Mouse (Mus musculus) layer of hippocampus, postnatal 36 days (tissue): ENCODE data around the gene Pax4. TPM values are rescaled to one million over a fixed set of nuclear protein-coding genes. Genes with fewer than 3 reads are reported as not detected.

Experiments used
- DNase-seq, 2 experiments: peaks; one replicate each; pipeline ENCODE4 v3.0.0; 2022
- total RNA-seq, 2 experiments: library from RNA; stranded (reverse); gene quantifications; 2 replicates each; pipeline ENCODE4 v1.2.3; 2021

The Pax4 gene
- total RNA-seq, 2 experiments from 2014 or later, result not detected

GRCm38 (mm10) chr6:28447937-28448336, 1.2 kb downstream of the Pax4 start:
- DNase-seq, result no peak

GRCm38 (mm10) chr6:28431538-28431855, 17.7 kb downstream of the Pax4 start:
- DNase-seq, result no peak

- DNase-seq, result no peak
Measured at GRCm38 (mm10) chr6:28430795-28431537, 18.2 kb downstream of the Pax4 start.

- DNase-seq, result no peak
Measured at GRCm38 (mm10) chr6:28429870-28430269, 19.3 kb downstream of the Pax4 start.

GRCm38 (mm10) chr6:28428290-28428689, 20.9 kb downstream of the Pax4 start, which contains the start of gene Gcc1:
Gene Gcc1 (minus strand): TSS chr6:28428390.
- no peak for DNase-seq

GRCm38 (mm10) chr6:28427096-28427839, 21.9 kb downstream of the Pax4 start, which contains the start of gene Fscn3:
Gene Fscn3 (plus strand): TSS chr6:28427789.
- no peak for DNase-seq

GRCm38 (mm10) chr6:28425019-28425418, 24.1 kb downstream of the Pax4 start:
- DNase-seq, result no peak

- peak; percentile 60 to 62 for DNase-seq
Measured at GRCm38 (mm10) chr6:28423767-28424695, 25.1 kb downstream of the Pax4 start.

GRCm38 (mm10) chr6:28423313-28423712, 25.8 kb downstream of the Pax4 start, which contains the start of gene Arf5:
Gene Arf5 (plus strand): TSS chr6:28423560.
- DNase-seq, result peak; percentile 91 to 92

- no peak for DNase-seq
Measured at GRCm38 (mm10) chr6:28422651-28423290, 26.4 kb downstream of the Pax4 start.

- peak; percentile 92 to 94 for DNase-seq
Measured at GRCm38 (mm10) chr6:28421469-28422000, 27.6 kb downstream of the Pax4 start.

- no peak for DNase-seq
Measured at GRCm38 (mm10) chr6:28420865-28421264, 28.3 kb downstream of the Pax4 start.

- DNase-seq, result no peak
Measured at GRCm38 (mm10) chr6:28420361-28420760, 28.8 kb downstream of the Pax4 start.

GRCm38 (mm10) chr6:28419673-28420072, 29.5 kb downstream of the Pax4 start:
- DNase-seq, result no peak

GRCm38 (mm10) chr6:28418449-28418848, 30.7 kb downstream of the Pax4 start:
- peak; percentile 50 to 70 for DNase-seq

- no peak for DNase-seq
Measured at GRCm38 (mm10) chr6:28416981-28417380, 32.2 kb downstream of the Pax4 start.

GRCm38 (mm10) chr6:28411236-28411635, 37.9 kb downstream of the Pax4 start:
- DNase-seq, result no peak

- no peak for DNase-seq
Measured at GRCm38 (mm10) chr6:28410053-28410452, 39.1 kb downstream of the Pax4 start.

- no peak for DNase-seq
Measured at GRCm38 (mm10) chr6:28399791-28400190, 49.4 kb downstream of the Pax4 start.

GRCm38 (mm10) chr6:28398726-28399125, 50.4 kb downstream of the Pax4 start:
- no peak for DNase-seq

GRCm38 (mm10) chr6:28397681-28398203, 51.4 kb downstream of the Pax4 start, which contains the start of gene Zfp800:
Gene Zfp800 (minus strand): TSS chr6:28398005.
- DNase-seq, result peak in 1 of 2 experiments; percentile 16
